Mouse (Mus musculus) hindbrain, embryonic 16.5 days (tissue): ENCODE measurements around the gene Cadps. TPM values are rescaled to one million over a fixed set of nuclear protein-coding genes. Genes with fewer than 3 reads are reported as not detected.

Source experiments
- ATAC-seq: fragments of 200-750 bp; cut with Nextera tagmentation; 2 replicates; pipeline ENCODE4 v1.8.0; 2017; ENCODE audit warnings: moderate TSS enrichment, moderate library complexity
- H3K27ac ChIP-seq: fragments of 300-500 bp; sonication (generic); 2 replicates; pipeline ENCODE4 v1.5.1; 2014; ENCODE audit warnings: low read depth, mild to moderate bottlenecking, control low read depth, low read length, moderate library complexity
- H3K27me3 ChIP-seq: fragments of 300-500 bp; sonication (generic); replicated peaks from 2 replicates; pipeline ENCODE4 v1.6.1; 2014; ENCODE audit warnings: low read length; ENCODE audit not compliant: control insufficient read depth, insufficient read depth
- H3K36me3 ChIP-seq: fragments of 300-500 bp; sonication (generic); 2 replicates; pipeline ENCODE4 v1.6.1; 2014; ENCODE audit warnings: mild to moderate bottlenecking, low read length, moderate library complexity, mixed read lengths; ENCODE audit not compliant: control insufficient read depth, insufficient read depth
- H3K4me1 ChIP-seq: fragments of 300-500 bp; sonication (generic); 2 replicates; pipeline ENCODE4 v1.6.1; 2014; ENCODE audit warnings: low read depth, low read length; ENCODE audit not compliant: control insufficient read depth, insufficient read depth
- H3K4me2 ChIP-seq: fragments of 300-500 bp; sonication (generic); 2 replicates; pipeline ENCODE4 v1.6.1; 2014; ENCODE audit warnings: mild to moderate bottlenecking, low read length, control low read depth, moderate library complexity
- H3K4me3 ChIP-seq: fragments of 300-500 bp; sonication (generic); 2 replicates; pipeline ENCODE4 v1.5.1; 2014; ENCODE audit warnings: mild to moderate bottlenecking, low read length, control low read depth, moderate library complexity
- H3K9ac ChIP-seq: fragments of 300-500 bp; sonication (generic); 2 replicates; pipeline ENCODE4 v1.6.1; 2014; ENCODE audit warnings: low read depth, mild to moderate bottlenecking, control low read depth, low read length, moderate library complexity
- H3K9me3 ChIP-seq: fragments of 300-500 bp; sonication (generic); 2 replicates; pipeline ENCODE4 v1.6.1; 2014; ENCODE audit warnings: mild to moderate bottlenecking, low read length, moderate library complexity; ENCODE audit not compliant: control insufficient read depth
- WGBS: fragments of 180-500 bp; shearing (Covaris S2); extraction: QIAGEN DNeasy Blood & Tissue Kit; methylation state at CpG from one replicate; pipeline ENCODE4 v1.1.7; 2014; 5-methylcytosine and 5-hydroxymethylcytosine counted together
- polyA plus RNA-seq: library from polyadenylated mRNA; unstranded; fragments of >200 nt; fragmentation: Nextera tagmentation; extraction: Ambion mirVana; gene quantifications from 2 replicates; pipeline ENCODE4 v1.2.1, GENCODE M21; 2015

Cadps gene
- polyA plus RNA-seq, 1 experiment from 2014 or later, result 49.0 TPM

DNA sequence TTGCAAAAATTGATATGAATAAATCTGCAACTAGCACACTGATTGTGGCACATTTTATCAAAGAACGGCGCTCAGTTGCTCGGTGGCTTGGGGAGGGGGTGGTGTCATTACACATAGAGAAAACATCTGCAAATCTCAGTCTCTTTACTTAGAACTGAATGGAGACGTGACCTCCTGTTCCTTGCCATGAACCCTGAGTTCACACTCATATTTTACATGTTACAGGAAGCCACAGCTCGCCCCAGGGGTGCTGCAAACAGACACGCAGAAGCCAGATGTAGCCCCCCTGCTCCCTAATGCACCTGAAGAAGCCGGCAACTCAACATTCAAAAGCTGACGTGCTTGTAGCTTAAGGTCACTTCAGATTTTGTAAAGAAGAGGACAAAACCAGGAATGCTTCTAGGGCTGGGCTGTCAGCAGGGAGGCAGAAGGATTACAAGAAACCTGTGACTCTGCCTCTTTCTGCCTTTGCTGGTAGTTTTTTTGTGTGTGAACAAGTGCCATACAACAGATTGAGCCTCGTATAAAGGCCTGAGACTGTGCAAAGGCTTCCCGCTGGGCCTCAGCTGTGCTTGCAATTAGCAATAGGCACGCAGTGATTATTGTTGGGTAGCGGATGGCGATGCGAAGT is 434.0 kb downstream of the Cadps start:
- Histone ChIP-seq H3K9me3 (no peaks in the 10 kb centered on the region), H3K4me2 (no peak overlapping the region), H3K36me3 (no peaks in the 10 kb centered on the region), H3K4me1 (peaks cover 14% of the 10 kb centered on the region), H3K27ac (no peak overlapping the region), H3K4me3 (no peak overlapping the region), H3K27me3 (peaks cover 12% of the 10 kb centered on the region), H3K9ac (no peak overlapping the region)
- WGBS, result 14% methylated on average over 14 of the region's 14 CpGs
- peak; percentile 68 for ATAC-seq

DNA sequence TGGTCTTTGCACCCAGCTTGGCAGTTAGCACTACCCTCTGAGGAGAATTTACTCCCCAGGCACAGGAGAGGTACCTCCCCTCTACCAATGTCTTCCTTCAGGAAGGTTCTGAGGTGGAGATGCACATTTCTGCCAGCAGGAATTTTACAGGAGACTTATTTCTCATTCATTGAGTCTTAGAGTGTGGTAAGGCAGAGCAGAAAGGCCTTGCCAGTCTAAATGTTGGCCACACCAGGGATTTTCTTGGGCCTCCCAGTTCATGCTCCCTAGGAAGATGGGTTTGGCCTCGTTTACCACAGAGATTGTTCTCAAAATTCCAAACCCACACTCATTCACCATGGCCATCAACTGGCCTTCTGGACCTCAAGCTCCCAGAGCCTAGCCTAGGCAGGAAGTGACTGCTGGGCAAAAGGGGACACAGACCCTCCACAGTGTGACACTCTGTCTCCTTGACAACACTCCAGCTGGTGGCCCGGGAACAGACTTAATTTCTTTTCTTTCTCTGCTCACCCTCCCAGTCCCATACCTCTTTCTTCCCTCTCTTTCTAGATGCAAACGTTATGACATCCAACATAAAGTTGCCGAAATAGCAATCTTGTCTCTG is 434.6 kb downstream of the Cadps start:
- Histone ChIP-seq H3K27ac (no peak overlapping the region), H3K4me3 (no peak overlapping the region), H3K9me3 (no peaks in the 10 kb centered on the region), H3K36me3 (no peaks in the 10 kb centered on the region), H3K4me1 (peaks cover 14% of the 10 kb centered on the region), H3K4me2 (no peak overlapping the region), H3K9ac (no peak overlapping the region), H3K27me3 (peaks cover 13% of the 10 kb centered on the region)
- ATAC-seq, result no peak
- 23% methylated on average over 4 of the region's 4 CpGs for WGBS

DNA sequence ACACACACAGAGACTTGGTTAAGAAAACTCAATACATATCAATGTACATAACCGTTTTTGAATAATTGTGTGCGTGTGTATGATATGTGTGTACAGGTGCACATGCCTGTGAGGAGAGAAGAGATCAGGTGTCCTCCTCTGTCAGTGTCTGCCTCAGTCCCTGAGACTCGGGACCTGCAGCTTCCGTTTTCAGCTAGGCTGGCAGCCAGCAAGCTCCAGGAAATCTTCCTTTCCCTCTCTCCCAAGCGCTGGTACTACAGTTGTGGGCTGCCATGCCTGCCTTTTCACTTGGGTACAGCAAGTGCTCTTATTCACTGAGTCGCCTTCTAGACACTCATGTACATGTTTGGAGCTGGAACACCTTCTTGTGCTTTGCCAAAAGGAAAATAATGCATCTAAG is 435.7 kb downstream of the Cadps start:
- no peak overlapping the region for H3K4me2 ChIP-seq
- H3K27ac ChIP-seq, result no peak overlapping the region
- WGBS, result 64% methylated on average over 6 of the region's 6 CpGs
- no peaks in the 10 kb centered on the region for H3K9me3 ChIP-seq
- no peaks in the 10 kb centered on the region for H3K36me3 ChIP-seq
- H3K27me3 ChIP-seq, result peaks cover 13% of the 10 kb centered on the region
- H3K4me3 ChIP-seq, result no peak overlapping the region
- no peak for ATAC-seq
- peaks cover 12% of the 10 kb centered on the region for H3K4me1 ChIP-seq
- no peak overlapping the region for H3K9ac ChIP-seq

DNA sequence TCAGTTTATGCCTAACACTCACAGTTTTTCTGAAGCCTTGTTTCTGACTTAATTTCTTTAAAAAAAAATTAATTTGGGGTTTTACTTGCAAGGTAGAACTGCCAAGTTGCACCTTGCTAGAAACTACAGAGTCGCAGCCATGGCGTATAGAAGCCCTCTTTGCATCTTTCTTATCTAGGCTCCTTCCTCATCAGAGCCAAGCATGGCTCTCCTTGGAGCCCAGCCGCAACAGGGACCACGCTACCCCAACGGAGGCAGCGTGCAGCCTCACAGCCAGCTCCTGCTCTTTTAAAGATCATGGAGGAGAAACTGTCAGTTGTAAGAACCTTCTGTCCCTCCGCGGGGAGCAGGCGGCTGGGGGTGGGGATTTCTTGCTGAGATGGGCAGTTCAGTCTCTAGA is 445.0 kb downstream of the Cadps start:
- 24% methylated on average over 9 of the region's 9 CpGs for WGBS
- H3K27ac ChIP-seq, result no peak overlapping the region
- H3K4me2 ChIP-seq, result no peak overlapping the region
- H3K27me3 ChIP-seq, result peaks cover 5% of the 10 kb centered on the region
- no peak for ATAC-seq
- H3K36me3 ChIP-seq, result no peaks in the 10 kb centered on the region
- H3K9ac ChIP-seq, result no peak overlapping the region
- no peak overlapping the region for H3K4me3 ChIP-seq
- no peaks in the 10 kb centered on the region for H3K4me1 ChIP-seq
- no peaks in the 10 kb centered on the region for H3K9me3 ChIP-seq

DNA sequence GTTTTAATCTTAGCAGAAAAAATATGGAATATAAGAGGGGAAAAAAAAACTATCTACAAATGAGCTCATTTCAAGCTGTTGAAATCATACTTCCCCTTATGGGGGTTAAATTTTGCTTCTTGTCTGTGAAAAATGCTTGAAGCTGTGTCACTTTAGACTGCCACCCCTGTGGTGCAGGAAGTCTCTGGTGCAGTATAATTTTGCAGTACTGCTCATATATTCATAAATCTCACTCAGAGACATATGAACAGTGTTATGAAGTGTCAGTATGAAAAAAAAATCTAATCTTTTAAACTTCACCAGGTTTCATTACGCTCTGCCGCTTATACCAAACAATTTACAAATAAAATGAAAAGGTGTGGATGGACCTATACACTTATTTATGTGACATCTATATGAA is 445.6 kb downstream of the Cadps start:
- no peak overlapping the region for H3K4me3 ChIP-seq
- ATAC-seq, result no peak
- no peak overlapping the region for H3K4me2 ChIP-seq
- 82% methylated on average over 2 of the region's 2 CpGs for WGBS
- no peaks in the 10 kb centered on the region for H3K4me1 ChIP-seq
- H3K27me3 ChIP-seq, result peaks cover 5% of the 10 kb centered on the region
- H3K27ac ChIP-seq, result no peak overlapping the region
- H3K9me3 ChIP-seq, result no peaks in the 10 kb centered on the region
- no peak overlapping the region for H3K9ac ChIP-seq
- H3K36me3 ChIP-seq, result no peaks in the 10 kb centered on the region

DNA sequence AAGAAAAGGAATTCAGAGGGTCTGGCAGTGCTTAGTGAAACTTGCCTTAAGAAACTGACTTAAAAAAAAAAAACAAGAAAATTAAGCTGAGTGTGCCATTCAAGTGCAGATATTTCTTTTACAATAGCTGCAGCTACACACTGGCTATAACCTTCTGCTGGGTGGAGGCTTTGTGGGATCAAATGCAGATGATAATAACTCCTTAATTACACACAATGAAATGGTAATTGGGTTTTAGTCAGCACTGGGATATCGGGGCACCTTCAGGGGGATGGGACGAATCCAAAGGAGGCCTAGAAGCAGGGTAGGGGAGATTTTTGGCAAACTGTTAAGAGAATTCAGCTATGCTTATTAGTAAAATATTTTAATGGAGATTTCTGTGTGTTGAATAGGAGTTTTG is 447.4 kb downstream of the Cadps start:
- Histone ChIP-seq H3K27me3 (peaks cover 5% of the 10 kb centered on the region), H3K9me3 (no peaks in the 10 kb centered on the region), H3K36me3 (no peaks in the 10 kb centered on the region), H3K9ac (no peak overlapping the region), H3K4me3 (no peak overlapping the region), H3K4me1 (no peaks in the 10 kb centered on the region), H3K27ac (no peak overlapping the region), H3K4me2 (no peak overlapping the region)
- WGBS, result 43% methylated on average over 2 of the region's 2 CpGs
- ATAC-seq, result no peak

DNA sequence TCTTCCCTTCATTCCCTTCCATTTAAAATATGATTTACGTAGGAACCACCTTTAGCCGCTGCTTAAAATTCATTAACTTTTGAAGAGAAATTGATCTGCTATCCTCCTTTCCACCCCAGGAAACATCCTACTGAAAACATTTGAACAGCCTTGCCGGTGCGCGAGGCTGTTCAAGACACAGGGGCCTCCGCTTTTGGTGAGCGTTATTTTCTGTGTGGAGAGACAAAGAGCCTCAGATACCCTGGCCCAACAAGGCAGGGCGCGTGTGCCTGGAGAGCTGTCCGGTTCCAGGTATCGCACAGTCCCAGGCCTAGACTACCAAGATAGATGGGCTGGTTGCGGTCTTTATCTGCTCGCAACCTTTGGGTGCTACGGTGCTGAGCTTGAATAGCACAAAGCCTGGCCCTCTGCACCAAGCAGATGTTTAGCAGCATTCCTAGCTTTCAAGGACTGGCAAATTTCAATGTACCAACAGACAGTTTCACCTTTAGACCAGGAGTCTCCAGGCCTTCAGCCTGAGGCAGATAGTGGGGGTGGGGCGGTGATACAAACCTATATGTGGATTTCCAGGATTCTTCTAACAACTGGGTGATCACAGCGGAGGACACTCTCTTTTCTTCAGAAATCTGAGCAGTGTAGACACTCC is 472.5 kb downstream of the Cadps start:
- Histone ChIP-seq H3K27me3 (peaks cover 61% of the 10 kb centered on the region), H3K36me3 (no peaks in the 10 kb centered on the region), H3K9me3 (no peaks in the 10 kb centered on the region), H3K27ac (no peak overlapping the region), H3K9ac (no peak overlapping the region), H3K4me2 (no peak overlapping the region), H3K4me1 (peaks cover 8% of the 10 kb centered on the region), H3K4me3 (no peak overlapping the region)
- ATAC-seq, result no peak
- WGBS, result 9% methylated on average over 16 of the region's 16 CpGs

DNA sequence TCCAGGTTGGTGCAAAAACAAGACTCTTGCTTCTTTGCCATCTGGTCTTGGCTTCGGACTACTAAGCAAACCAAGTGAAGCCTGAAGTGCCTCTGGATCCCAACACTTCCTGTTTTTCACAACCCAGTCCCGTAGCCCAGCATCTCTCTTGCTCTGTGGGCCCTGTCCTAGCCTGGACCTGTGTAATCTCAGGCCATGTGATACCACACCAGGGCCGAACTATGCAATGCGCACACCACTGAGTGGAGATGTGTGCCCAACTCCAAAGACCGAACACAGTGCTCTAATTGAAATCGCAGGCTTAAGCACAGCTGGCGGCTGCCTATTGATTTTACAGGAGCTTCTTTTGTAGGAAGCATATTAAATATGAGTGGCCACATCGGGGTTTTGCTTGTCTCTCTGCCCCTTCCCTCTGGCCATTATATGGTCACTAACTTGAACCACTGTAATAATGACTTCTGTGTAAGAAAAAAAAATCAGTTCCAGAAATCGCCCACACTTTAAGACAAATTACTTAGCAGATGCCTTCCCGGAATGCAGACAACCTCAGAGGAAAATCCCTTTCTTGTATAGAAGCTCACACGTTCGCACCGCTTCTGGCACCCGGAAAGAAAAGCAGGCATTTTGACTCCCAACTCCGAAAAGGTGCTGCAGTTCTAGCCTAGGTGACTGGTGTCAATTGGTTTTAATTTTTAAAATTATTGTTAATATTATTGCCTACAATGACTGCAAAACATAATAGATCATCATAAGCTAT is 473.4 kb downstream of the Cadps start:
- 6% methylated on average over 15 of the region's 15 CpGs for WGBS
- Histone ChIP-seq H3K4me3 (no peak overlapping the region), H3K9ac (no peak overlapping the region), H3K9me3 (no peaks in the 10 kb centered on the region), H3K4me2 (no peak overlapping the region), H3K27ac (no peak overlapping the region), H3K36me3 (no peaks in the 10 kb centered on the region), H3K4me1 (peaks cover 12% of the 10 kb centered on the region), H3K27me3 (peaks cover 69% of the 10 kb centered on the region)
- ATAC-seq, result 0 out of 2 replicates have a peak, but pooled peaks have one; percentile 25

DNA sequence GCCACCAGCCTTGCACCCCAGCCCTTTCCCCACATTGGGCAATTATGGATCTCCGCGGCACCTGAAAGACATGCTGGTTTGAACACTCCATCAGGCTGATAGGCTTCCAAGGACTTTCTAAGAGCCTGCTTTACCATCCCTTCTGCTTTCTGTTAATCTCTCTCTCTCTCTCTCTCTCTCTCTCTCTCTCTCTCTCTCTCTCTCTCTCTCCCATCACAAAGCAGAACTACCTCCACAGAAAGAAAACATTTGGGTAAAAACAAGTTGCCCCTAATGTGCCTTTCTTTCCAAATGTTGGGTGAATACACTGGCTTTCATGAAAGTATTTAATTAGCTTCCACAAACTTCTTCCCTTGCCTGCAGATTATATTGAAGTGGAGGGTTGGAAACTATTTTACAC is 474.8 kb downstream of the Cadps start, which contains the start of gene Fezf2:
Fezf2 (minus strand) TSS at position 101 of the 400 bp plus-strand sequence.
- no peak for ATAC-seq
- no peak within 1 kb of the TSS for H3K4me2 ChIP-seq
- H3K27ac ChIP-seq, result no peak within 1 kb of the TSS
- H3K27me3 ChIP-seq, result peaks cover 65% of the 10 kb centered on the region
- no peak within 1 kb of the TSS for H3K4me3 ChIP-seq
- peaks cover 12% of the 10 kb centered on the region for H3K4me1 ChIP-seq
- 2% methylated on average over 2 of the region's 2 CpGs for WGBS
- H3K9ac ChIP-seq, result no peak within 1 kb of the TSS
- H3K9me3 ChIP-seq, result no peaks in the 10 kb centered on the region
- no peaks in the 10 kb centered on the region for H3K36me3 ChIP-seq
